Mouse (Mus musculus): ENCODE data around the gene Rnf114. TPM values are rescaled to one million over a fixed set of nuclear protein-coding genes. Genes with fewer than 3 reads are reported as not detected.
A peak's percentile ranks its signal among the peaks of the same experiment; 100 is the strongest.

Gene Rnf114
- total RNA-seq, 1 experiment = 48.1 TPM

GRCm38 (mm10) chr2:167564551-167565311 lies 72.3 kb downstream of the Rnf114 start:
- DNase-seq (ENCODE audit: low read depth, low spot score) = no peak
- no peak overlapping the region for H3K9ac ChIP-seq (ENCODE audit: insufficient read depth, low read depth, low read length, poor library complexity, severe bottlenecking)
- H3K4me1 ChIP-seq (ENCODE audit: control insufficient read depth in 2 of 2, insufficient read depth in 2 of 2, low read length in 2 of 2, poor library complexity in 1 of 2) = peaks cover 0 to 12% of the 10 kb centered on the region in 2 experiments; a peak in 2 of 4 replicates
- H3K36me3 ChIP-seq (ENCODE audit: control insufficient read depth, insufficient read depth, low read length, poor library complexity, severe bottlenecking) = no peaks in the 10 kb centered on the region
- in situ Hi-C loops (cut with MboI; ENCODE audit: low sequenced_read_pairs in 2 of 2, unreplicated experiment in 2 of 2) = no loop called here
- no peak for TF ChIP-seq CHD2 (IDR thresholded peaks at IDR 0.05; ENCODE audit: low read depth, low read length)
- TF ChIP-seq HCFC1 (IDR thresholded peaks at IDR 0.05; ENCODE audit: borderline replicate concordance, insufficient read depth, low read length) = no peak
- no peak for TF ChIP-seq ZC3H11A (IDR thresholded peaks at IDR 0.05; ENCODE audit: borderline replicate concordance, low read depth, low read length)
- no peak for TF ChIP-seq MAFK (IDR thresholded peaks at IDR 0.05; ENCODE audit: insufficient read depth, low read depth, low read length)
- TF ChIP-seq ZNF384 (IDR thresholded peaks at IDR 0.05; ENCODE audit: low read depth, low read length) = no peak
- no peak overlapping the region for H3K4me3 ChIP-seq (ENCODE audit: insufficient read depth in 1 of 2, low read depth in 1 of 2, low read length in 2 of 2, poor library complexity in 1 of 2, severe bottlenecking in 1 of 2)
- H3K9me3 ChIP-seq (ENCODE audit: control insufficient read depth, insufficient read depth, low read depth, low read length) = no peaks in the 10 kb centered on the region
- H3K27ac ChIP-seq (ENCODE audit: insufficient read depth, low read depth, low read length, poor library complexity, severe bottlenecking) = no peak overlapping the region

DNA sequence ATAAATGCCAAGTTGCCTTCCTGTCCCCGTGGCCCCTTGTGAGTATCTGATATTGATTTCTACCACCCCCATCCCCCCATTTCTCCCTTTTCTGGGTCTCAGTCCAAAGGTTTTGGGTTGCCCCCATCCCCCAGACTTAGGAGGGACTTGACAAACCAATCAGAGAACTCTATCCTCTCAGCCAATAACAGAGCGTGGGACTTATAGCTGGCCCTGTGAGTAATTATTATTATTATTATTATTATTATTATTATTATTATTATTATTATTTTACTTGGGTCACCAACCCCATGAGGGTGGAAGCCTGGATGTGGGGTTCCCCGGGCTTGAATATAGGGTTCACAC lies 72.8 kb downstream of the Rnf114 start:
- no peak overlapping the region for H3K9ac ChIP-seq (ENCODE audit: insufficient read depth, low read depth, low read length, poor library complexity, severe bottlenecking)

DNA sequence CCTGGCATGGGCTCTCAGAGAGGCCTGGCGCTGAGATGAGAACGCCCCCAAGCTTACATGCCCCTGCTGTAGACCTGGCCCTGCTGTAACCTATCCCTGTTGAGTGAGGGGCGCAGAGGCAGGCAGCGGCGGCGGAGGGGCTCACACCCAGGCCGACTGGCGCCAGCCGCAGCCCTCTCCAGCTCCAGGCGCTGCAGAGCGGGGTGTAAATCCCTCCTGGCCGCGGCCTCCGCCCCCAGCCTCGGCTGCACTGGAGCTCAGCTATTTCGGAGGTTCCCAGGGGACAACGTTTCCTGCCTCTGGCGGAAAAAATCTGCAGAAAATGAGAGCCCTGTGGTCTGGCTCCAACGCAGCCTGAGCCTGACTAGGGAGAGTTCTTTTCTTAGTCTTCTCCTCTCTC lies 73.2 kb downstream of the Rnf114 start:
- H3K36me3 ChIP-seq (ENCODE audit: control insufficient read depth, insufficient read depth, low read length, poor library complexity, severe bottlenecking) = no peaks in the 10 kb centered on the region
- H3K9ac ChIP-seq (ENCODE audit: insufficient read depth, low read depth, low read length, poor library complexity, severe bottlenecking) = no peak overlapping the region
- TF ChIP-seq MAFK (IDR thresholded peaks at IDR 0.05; ENCODE audit: insufficient read depth, low read depth, low read length) = no peak
- H3K27ac ChIP-seq (ENCODE audit: insufficient read depth, low read depth, low read length, poor library complexity, severe bottlenecking) = no peak overlapping the region
- H3K4me3 ChIP-seq (ENCODE audit: insufficient read depth in 1 of 2, low read depth in 1 of 2, low read length in 2 of 2, poor library complexity in 1 of 2, severe bottlenecking in 1 of 2) = peak overlapping the region in 1 of 2 experiments; percentile 23; a peak in 1 of 4 replicates
- in situ Hi-C loops (cut with MboI; ENCODE audit: low sequenced_read_pairs in 2 of 2, unreplicated experiment in 2 of 2) = no loop called here
- DNase-seq (ENCODE audit: low read depth, low spot score) = no peak
- no peaks in the 10 kb centered on the region for H3K9me3 ChIP-seq (ENCODE audit: control insufficient read depth, insufficient read depth, low read depth, low read length)
- peaks cover 0 to 6% of the 10 kb centered on the region in 2 experiments; a peak in 2 of 4 replicates for H3K4me1 ChIP-seq (ENCODE audit: control insufficient read depth in 2 of 2, insufficient read depth in 2 of 2, low read length in 2 of 2, poor library complexity in 1 of 2)

More for the DNA sequence above, 72.8 kb downstream of the Rnf114 start:
- Histone ChIP-seq H3K4me3 (ENCODE audit: insufficient read depth in 1 of 2, low read depth in 1 of 2, low read length in 2 of 2, poor library complexity in 1 of 2, severe bottlenecking in 1 of 2) (no peak overlapping the region), H3K9me3 (ENCODE audit: control insufficient read depth, insufficient read depth, low read depth, low read length) (no peaks in the 10 kb centered on the region), H3K36me3 (ENCODE audit: control insufficient read depth, insufficient read depth, low read length, poor library complexity, severe bottlenecking) (no peaks in the 10 kb centered on the region), H3K4me1 (ENCODE audit: control insufficient read depth in 2 of 2, insufficient read depth in 2 of 2, low read length in 2 of 2, poor library complexity in 1 of 2) (peaks cover 0 to 6% of the 10 kb centered on the region in 2 experiments; a peak in 1 of 4 replicates), H3K27ac (ENCODE audit: insufficient read depth, low read depth, low read length, poor library complexity, severe bottlenecking) (no peak overlapping the region)
- TF ChIP-seq ZC3H11A (IDR thresholded peaks at IDR 0.05; ENCODE audit: borderline replicate concordance, low read depth, low read length) (no peak), HCFC1 (IDR thresholded peaks at IDR 0.05; ENCODE audit: borderline replicate concordance, insufficient read depth, low read length) (no peak), MAFK (IDR thresholded peaks at IDR 0.05; ENCODE audit: insufficient read depth, low read depth, low read length) (no peak), CHD2 (IDR thresholded peaks at IDR 0.05; ENCODE audit: low read depth, low read length) (no peak), ZNF384 (IDR thresholded peaks at IDR 0.05; ENCODE audit: low read depth, low read length) (no peak)
- DNase-seq (ENCODE audit: low read depth, low spot score) = no peak
- in situ Hi-C loops (cut with MboI; ENCODE audit: low sequenced_read_pairs in 2 of 2, unreplicated experiment in 2 of 2) = no loop called here

Other genes starting within 250 kb of the Rnf114 start
- gene B4galt5, start 143.5 kb upstream of the Rnf114 start, total RNA-seq (2012; rRNA removed) = 40.5 and 61.7 TPM in 2 replicates
- gene Slc9a8, start 70.9 kb upstream of the Rnf114 start, total RNA-seq (2012; rRNA removed) = 38.6 and 54.4 TPM in 2 replicates
- 10.0 and 11.0 TPM in 2 replicates for gene Spata2, start 242 bp downstream of the Rnf114 start, total RNA-seq (2012; rRNA removed)
- 1.4 and 3.4 TPM in 2 replicates for gene Snai1, start 45.5 kb downstream of the Rnf114 start, total RNA-seq (2012; rRNA removed)
- 68.2 and 115 TPM in 2 replicates for gene Ube2v1, start 139.4 kb downstream of the Rnf114 start, total RNA-seq (2012; rRNA removed)
- gene Gm20431, start 168.9 kb downstream of the Rnf114 start, total RNA-seq (2012; rRNA removed) = 21.9 and 37.4 TPM in 2 replicates
- 9.1 and 11.2 TPM in 2 replicates for gene Cebpb, start 196.3 kb downstream of the Rnf114 start, total RNA-seq (2012; rRNA removed)
- 43.7 and 54.9 TPM in 2 replicates for gene Tmem189, start 197.2 kb downstream of the Rnf114 start, total RNA-seq (2012; rRNA removed)

Data from ES-E14 (cell line).